Mouse (Mus musculus): ENCODE results near the gene Gm12169. TPM values are rescaled to one million over a fixed set of nuclear protein-coding genes. Genes with fewer than 3 reads are reported as not detected.

Gene Gm12169
- total and polyA plus RNA-seq, 2 experiments from 2014 or later: not detected

GRCm38 (mm10) chr11:46543530-46543929, 19.5 kb downstream of the Gm12169 start:
- Histone ChIP-seq H3K4me2 (ENCODE audit: low read depth, low read length, poor library complexity, severe bottlenecking) (no peak overlapping the region), H3K4me1 (ENCODE audit: insufficient read depth, low read length) (no peaks in the 10 kb centered on the region), H3K27me3 (ENCODE audit: insufficient read depth, low read length) (no peaks in the 10 kb centered on the region), H3K9ac (replicated peaks; ENCODE audit: low read length, poor library complexity, severe bottlenecking) (no peak overlapping the region), H3K27ac (ENCODE audit: low read depth, low read length) (no peak overlapping the region), H3K36me3 (ENCODE audit: insufficient read depth, low read length) (no peaks in the 10 kb centered on the region), H3K4me3 (ENCODE audit: low read depth, low read length) (no peak overlapping the region), H3K9me3 (ENCODE audit: low read length) (no peaks in the 10 kb centered on the region)
- whole genome bisulfite sequencing: 95% methylated on average over 2 of the region's 2 CpGs
- no peak for ATAC-seq (ENCODE audit: low FRiP score)
- no peak for DNase-seq (ENCODE audit: low spot score)
- TF ChIP-seq CTCF (IDR thresholded peaks at IDR 0.05): no peak

DNA sequence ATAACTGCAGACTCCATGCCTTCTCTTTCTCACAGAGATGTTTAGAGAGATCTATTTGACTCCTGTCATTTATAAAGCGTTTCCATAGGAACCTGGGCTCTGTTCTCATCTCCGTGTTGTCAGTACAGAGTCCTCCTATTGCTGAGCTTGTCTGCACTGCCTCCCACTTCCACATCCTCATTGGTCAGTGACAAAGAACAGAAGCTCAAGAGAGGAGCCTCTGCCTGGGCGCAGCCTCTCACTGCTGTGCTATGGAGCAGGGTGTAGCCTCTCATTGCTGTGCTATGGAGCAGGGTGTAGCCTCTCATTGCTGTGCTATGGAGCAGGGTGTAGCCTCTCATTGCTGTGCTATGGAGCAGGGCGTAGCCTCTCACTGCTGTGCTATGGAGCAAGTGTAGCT, 25.7 kb downstream of the Gm12169 start:
- Histone ChIP-seq H3K27me3 (ENCODE audit: insufficient read depth, low read length) (no peaks in the 10 kb centered on the region), H3K9me3 (ENCODE audit: low read length) (no peaks in the 10 kb centered on the region), H3K4me2 (ENCODE audit: low read depth, low read length, poor library complexity, severe bottlenecking) (no peak overlapping the region), H3K4me3 (ENCODE audit: low read depth, low read length) (no peak overlapping the region), H3K27ac (ENCODE audit: low read depth, low read length) (no peak overlapping the region), H3K36me3 (ENCODE audit: insufficient read depth, low read length) (no peaks in the 10 kb centered on the region), H3K9ac (replicated peaks; ENCODE audit: low read length, poor library complexity, severe bottlenecking) (no peak overlapping the region), H3K4me1 (ENCODE audit: insufficient read depth, low read length) (no peaks in the 10 kb centered on the region)
- DNase-seq (ENCODE audit: low spot score) (no peak), ATAC-seq (ENCODE audit: low FRiP score) (no peak)
- 87% methylated on average over 4 of the region's 4 CpGs for WGBS
- TF ChIP-seq CTCF (IDR thresholded peaks at IDR 0.05): no peak

DNA sequence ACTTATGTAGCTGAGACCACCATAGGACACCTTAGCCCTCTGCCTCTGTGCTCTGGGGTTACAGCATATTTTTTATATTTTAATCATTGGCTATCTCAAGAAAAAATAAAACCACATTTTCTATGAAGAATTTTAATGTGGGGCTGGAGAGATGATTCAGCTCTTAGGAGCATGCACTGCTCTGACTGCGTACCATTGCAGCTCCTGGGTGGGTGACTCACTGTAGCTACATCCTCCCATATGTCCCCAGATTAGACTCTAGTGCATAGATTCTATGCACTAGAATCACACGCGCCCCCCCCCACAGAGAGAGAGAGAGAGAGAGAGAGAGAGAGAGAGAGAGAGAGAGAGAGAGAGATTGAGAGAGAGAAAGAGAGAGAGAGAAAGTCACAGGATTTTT, 28.7 kb downstream of the Gm12169 start:
- no peaks in the 10 kb centered on the region for H3K9me3 ChIP-seq (ENCODE audit: low read length)
- H3K9ac ChIP-seq (replicated peaks; ENCODE audit: low read length, poor library complexity, severe bottlenecking): no peak overlapping the region
- H3K4me3 ChIP-seq (ENCODE audit: low read depth, low read length): no peak overlapping the region
- H3K4me2 ChIP-seq (ENCODE audit: low read depth, low read length, poor library complexity, severe bottlenecking): no peak overlapping the region
- no peak overlapping the region for H3K27ac ChIP-seq (ENCODE audit: low read depth, low read length)
- H3K4me1 ChIP-seq (ENCODE audit: insufficient read depth, low read length): no peaks in the 10 kb centered on the region
- ATAC-seq (ENCODE audit: low FRiP score): no peak
- H3K27me3 ChIP-seq (ENCODE audit: insufficient read depth, low read length): no peaks in the 10 kb centered on the region
- no peak for TF ChIP-seq CTCF (IDR thresholded peaks at IDR 0.05)
- no peak for DNase-seq (ENCODE audit: low spot score)
- 98% methylated on average over 3 of the region's 3 CpGs for WGBS
- H3K36me3 ChIP-seq (ENCODE audit: insufficient read depth, low read length): no peaks in the 10 kb centered on the region

DNA sequence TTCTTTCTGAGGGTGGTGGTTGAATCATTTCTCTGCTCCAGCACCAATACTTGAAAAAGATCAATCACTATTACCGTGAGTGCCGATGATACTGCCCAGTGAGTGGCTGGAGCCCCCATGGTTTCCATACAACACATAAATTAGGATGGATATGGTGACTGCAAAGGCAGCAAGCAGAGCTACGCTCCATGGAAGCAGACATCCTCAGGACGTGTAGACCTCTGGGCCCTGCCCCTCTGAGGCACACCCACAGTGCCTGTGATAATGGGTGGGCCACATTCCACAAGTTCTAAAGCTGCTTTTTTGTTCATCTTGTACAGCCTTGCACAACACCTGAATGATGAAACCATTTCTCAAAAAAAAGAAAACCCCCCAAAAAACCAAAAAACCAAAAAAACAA, 37.1 kb downstream of the Gm12169 start:
- Histone ChIP-seq H3K9ac (replicated peaks; ENCODE audit: low read length, poor library complexity, severe bottlenecking) (no peak overlapping the region), H3K27ac (ENCODE audit: low read depth, low read length) (no peak overlapping the region), H3K27me3 (ENCODE audit: insufficient read depth, low read length) (no peaks in the 10 kb centered on the region), H3K4me2 (ENCODE audit: low read depth, low read length, poor library complexity, severe bottlenecking) (no peak overlapping the region), H3K4me1 (ENCODE audit: insufficient read depth, low read length) (no peaks in the 10 kb centered on the region), H3K4me3 (ENCODE audit: low read depth, low read length) (no peak overlapping the region), H3K36me3 (ENCODE audit: insufficient read depth, low read length) (no peaks in the 10 kb centered on the region), H3K9me3 (ENCODE audit: low read length) (no peaks in the 10 kb centered on the region)
- TF ChIP-seq CTCF (IDR thresholded peaks at IDR 0.05): no peak
- no peak for ATAC-seq (ENCODE audit: low FRiP score)
- DNase-seq (ENCODE audit: low spot score): no peak
- 86% methylated on average over 4 of the region's 4 CpGs for WGBS

GRCm38 (mm10) chr11:46564671-46565070, 40.7 kb downstream of the Gm12169 start:
- Histone ChIP-seq H3K9me3 (ENCODE audit: low read length) (no peaks in the 10 kb centered on the region), H3K27me3 (ENCODE audit: insufficient read depth, low read length) (no peaks in the 10 kb centered on the region), H3K4me3 (ENCODE audit: low read depth, low read length) (no peak overlapping the region), H3K36me3 (ENCODE audit: insufficient read depth, low read length) (no peaks in the 10 kb centered on the region), H3K27ac (ENCODE audit: low read depth, low read length) (no peak overlapping the region), H3K4me2 (ENCODE audit: low read depth, low read length, poor library complexity, severe bottlenecking) (no peak overlapping the region), H3K4me1 (ENCODE audit: insufficient read depth, low read length) (no peaks in the 10 kb centered on the region), H3K9ac (replicated peaks; ENCODE audit: low read length, poor library complexity, severe bottlenecking) (no peak overlapping the region)
- no peak for ATAC-seq (ENCODE audit: low FRiP score)
- no peak for TF ChIP-seq CTCF (IDR thresholded peaks at IDR 0.05)
- no peak for DNase-seq (ENCODE audit: low spot score)
- 89% methylated on average over 1 of the region's 1 CpGs for WGBS

- Histone ChIP-seq H3K4me1 (ENCODE audit: insufficient read depth, low read length) (no peaks in the 10 kb centered on the region), H3K9ac (replicated peaks; ENCODE audit: low read length, poor library complexity, severe bottlenecking) (no peak overlapping the region), H3K9me3 (ENCODE audit: low read length) (no peaks in the 10 kb centered on the region), H3K4me2 (ENCODE audit: low read depth, low read length, poor library complexity, severe bottlenecking) (no peak overlapping the region), H3K27ac (ENCODE audit: low read depth, low read length) (no peak overlapping the region), H3K36me3 (ENCODE audit: insufficient read depth, low read length) (no peaks in the 10 kb centered on the region), H3K4me3 (ENCODE audit: low read depth, low read length) (no peak overlapping the region), H3K27me3 (ENCODE audit: insufficient read depth, low read length) (no peaks in the 10 kb centered on the region)
- ATAC-seq (ENCODE audit: low FRiP score): no peak
- DNase-seq (ENCODE audit: low spot score): no peak
- WGBS: 94% methylated on average over 2 of the region's 2 CpGs
- no peak for TF ChIP-seq CTCF (IDR thresholded peaks at IDR 0.05)
Observed at GRCm38 (mm10) chr11:46565967-46566366, 42.0 kb downstream of the Gm12169 start.

Measured in midbrain, postnatal 0 days (tissue).